Mouse (Mus musculus) spleen, postnatal 10 days (tissue): ENCODE measurements around the gene Herc4.

Experiments used
- DNase-seq, 2 experiments: peaks; one replicate each; pipeline ENCODE4 v3.0.0; 2021 to 2022; ENCODE audit warnings: low spot score in 2 of 2

The Herc4 gene

DNA sequence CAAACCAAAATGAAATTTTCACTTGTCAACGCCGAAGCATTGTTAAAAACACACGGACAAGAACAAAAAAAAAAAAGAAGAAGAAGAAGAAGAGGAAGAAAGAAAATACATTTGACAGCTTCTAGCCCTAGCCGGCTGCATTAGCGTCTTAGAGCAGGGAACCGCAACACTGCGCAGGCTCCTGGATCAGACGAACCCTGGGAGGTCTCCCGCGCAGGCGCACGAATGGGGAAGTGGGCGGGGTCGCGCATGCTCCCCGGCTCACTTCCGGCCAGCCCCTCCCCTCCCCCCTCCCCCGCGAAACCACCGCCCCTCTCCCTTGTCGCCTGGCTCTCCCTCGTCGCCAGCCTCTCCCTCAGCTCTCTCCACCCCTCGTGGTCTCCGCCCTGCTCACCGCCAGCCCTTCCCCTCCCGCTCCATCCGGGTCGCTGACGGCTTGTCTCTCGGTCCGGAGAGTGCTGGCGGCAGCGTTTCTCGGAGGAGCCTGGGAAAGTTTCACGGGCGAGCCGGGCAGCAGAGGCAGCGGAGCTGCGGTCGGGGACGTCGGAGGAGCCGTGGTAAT lies at the start of gene Herc4:
Gene Herc4, plus strand, starts transcription at position 318 of the 562 bp plus-strand sequence.
- peak; percentile 94 to 97 for DNase-seq

GRCm38 (mm10) chr10:63199008-63199407 lies 44.6 kb upstream of the Herc4 start:
- DNase-seq: no peak

- no peak for DNase-seq
Observed at GRCm38 (mm10) chr10:63201534-63201933, 42.1 kb upstream of the Herc4 start.

GRCm38 (mm10) chr10:63203002-63203401 lies 40.6 kb upstream of the Herc4 start:
- no peak for DNase-seq

DNA sequence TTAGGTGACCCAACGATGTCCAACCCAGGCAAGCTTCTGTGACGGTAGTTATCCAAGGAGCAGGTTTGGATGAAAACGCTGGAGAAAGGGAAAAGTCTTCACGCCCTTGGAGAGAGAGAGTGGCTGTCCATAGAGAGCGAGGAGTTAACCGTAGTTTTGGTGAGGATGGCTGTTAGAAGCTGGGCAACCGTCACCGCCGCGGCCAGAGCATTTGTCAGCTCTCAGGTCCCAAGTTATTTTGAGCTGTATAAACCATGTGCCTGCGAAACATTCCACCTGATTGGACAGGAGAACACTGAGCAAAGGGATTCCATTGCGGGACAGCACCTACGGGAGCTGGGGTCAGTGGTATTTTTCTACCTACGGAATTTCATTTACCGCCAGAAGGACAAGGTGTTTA lies 39.9 kb upstream of the Herc4 start, which contains the start of gene Mypn:
Gene Mypn, minus strand, starts transcription at position 225 of the 400 bp plus-strand sequence.
- DNase-seq: no peak

DNA sequence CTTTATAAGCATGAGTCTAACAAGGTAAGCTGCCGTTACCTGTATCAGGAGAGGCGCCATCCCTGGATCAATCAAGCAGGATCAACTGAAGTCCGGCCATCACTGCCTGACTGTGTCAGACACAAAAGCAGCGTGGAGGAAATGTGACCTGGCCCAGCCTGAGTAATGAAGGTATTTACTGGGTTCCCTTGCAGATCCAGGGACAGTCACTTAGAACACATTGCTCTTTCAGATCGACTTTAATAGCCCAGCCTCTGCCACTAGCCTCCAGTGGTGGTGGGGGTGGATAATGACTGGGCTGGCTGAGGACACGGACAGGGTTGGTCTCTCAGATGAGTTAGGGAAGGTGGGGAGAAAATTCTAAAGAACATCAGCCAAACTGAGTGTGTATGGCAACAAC lies 34.7 kb upstream of the Herc4 start:
- no peak for DNase-seq

DNA sequence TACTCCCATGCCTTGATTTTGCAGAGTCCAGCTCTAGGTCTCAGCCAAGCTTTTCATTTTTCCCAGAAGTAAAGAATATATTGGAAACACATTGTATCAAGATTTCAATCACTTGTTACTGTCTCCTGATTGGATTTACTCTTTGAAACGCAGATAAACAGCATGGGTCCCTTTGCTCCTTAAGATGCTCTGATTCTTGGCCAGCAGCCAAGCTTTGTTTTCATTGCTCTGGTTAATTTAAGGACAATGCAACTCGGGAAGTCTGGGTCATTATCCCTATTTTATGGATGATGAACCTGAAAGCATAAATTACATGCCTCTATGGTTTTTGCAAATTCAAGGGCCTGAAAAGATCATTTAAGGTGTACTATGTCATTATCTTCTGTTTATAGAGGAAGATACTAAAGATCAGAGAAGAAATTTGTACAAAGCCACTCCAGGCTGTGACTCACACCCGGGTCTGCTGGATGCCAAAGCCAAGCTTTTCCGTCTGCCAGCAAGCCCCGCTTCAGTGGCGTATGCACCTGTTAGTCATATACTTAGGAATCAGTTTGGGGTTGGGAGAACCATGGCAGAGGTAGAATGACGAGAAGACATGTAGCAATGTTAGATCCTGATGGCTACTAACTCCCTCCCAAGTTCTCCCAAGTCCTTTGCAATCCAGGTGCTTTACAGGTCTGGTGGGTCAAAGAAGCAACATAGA lies 22.4 kb upstream of the Herc4 start:
- no peak for DNase-seq

- DNase-seq: no peak
Observed at GRCm38 (mm10) chr10:63224341-63224740, 19.3 kb upstream of the Herc4 start.

DNA sequence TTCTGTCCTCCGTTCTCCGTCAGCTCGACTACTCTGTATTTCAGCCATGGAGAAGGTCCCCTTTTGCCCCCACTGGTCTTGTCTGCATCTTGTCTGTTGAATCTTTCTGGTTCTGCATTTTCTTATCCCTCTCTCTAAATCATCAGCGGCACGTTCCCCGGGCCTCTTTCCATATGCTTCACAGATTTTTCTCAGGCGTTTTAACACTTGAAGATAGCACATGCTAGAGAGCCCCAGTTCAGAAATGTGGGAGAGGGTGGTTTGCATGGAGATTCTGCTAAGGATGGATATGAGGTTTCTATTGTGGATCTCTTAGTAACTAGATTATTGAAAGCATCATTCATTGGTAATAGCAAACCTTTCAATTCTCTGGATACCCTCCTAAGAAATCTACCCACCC lies 13.3 kb upstream of the Herc4 start:
- no peak for DNase-seq

DNA sequence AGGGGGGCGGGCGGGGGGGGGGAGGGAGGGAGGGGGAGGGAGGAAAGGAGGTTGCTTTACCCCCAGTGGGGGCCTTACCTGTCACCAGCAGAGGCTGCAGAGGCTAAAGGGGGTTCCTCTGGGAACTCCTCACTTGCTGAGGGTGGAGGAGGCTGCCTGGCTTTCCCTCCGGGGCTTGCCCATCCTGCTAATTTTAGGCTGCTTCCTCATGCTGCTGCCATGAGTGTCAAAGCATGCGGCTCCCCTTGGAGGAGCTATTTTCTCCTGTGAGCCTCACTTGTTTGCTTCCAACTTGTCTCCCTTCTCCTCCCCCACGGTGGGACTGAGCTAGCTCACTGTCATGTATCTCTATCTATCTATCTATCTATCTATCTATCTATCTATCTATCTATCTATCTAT lies 12.8 kb upstream of the Herc4 start:
- no peak for DNase-seq

DNA sequence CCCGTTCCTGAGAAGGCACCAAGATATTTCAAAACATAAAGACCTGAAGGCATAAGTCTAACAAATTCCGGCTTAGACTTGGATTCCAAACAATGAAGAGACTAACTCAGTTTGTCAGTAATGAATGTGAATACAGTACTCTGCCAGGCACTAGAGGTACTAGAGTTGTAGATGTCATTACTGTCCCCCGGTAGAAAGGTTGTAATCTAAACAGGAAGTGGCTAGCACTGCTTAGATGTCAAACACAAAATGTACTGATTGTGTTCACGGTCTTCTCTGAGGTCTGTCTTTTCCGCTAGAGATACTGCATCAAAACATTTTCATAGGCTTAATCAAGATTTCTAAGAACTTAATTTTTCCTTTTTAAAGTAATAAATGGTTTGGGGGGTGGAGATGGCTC lies 12.0 kb upstream of the Herc4 start:
- DNase-seq: no peak

DNA sequence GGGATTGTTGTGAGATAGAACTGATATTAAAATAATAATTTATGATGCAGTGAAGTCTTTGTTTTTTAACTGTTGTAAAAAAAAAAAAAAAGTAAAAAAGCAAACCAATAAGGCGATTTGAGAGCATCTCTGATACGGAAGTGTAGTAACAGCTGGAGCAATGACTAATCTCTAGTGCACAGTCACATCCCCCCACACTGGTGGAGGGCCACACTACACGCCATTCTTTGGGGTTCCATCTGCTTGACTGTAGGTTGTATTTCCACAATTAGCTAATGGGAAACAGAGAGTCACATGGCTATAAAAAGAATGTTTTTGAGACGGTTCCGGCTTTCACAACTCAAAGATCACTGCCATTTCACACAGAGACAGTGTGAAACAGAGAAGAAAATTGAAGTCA lies 9.5 kb upstream of the Herc4 start:
- DNase-seq: no peak

DNA sequence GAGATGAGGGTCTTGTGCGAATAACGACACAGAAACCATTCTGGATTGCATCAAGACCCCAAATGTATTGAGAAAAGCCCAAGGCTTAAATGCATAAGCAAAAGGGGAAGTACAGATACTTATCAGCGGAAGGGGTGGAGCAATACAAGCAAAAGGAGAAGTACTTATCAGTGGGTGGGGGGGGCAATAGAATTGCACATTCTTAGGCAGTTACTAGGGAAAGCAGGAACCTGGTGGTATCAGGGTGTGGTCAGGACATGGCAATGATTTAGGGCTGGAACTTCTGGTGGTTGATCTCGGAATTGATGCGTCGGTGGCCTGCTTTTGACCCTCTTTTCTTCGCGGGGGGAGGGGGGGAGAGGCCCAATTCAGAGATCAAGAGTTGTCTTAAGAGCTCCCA lies 7.7 kb upstream of the Herc4 start:
- DNase-seq: no peak

DNA sequence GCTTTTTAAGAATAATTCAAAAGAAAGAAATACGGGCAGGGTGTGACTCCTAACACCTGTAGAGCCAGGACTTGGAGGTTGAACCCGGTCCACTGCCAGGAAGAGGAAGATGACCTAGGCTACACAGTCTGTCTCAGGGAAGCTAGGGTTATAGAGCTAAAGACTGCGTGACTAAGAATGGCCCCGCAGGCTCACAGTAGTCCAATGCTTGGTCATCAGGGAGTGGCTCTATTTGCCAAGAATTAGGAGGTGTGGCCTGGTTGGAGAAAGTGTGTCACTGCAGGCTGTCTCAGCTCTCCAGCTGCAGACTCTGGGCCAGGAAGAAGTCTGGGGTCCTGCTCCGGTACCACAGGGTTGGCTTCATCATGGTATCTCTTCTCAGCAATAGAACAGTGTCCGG lies 6.9 kb upstream of the Herc4 start:
- no peak for DNase-seq

DNA sequence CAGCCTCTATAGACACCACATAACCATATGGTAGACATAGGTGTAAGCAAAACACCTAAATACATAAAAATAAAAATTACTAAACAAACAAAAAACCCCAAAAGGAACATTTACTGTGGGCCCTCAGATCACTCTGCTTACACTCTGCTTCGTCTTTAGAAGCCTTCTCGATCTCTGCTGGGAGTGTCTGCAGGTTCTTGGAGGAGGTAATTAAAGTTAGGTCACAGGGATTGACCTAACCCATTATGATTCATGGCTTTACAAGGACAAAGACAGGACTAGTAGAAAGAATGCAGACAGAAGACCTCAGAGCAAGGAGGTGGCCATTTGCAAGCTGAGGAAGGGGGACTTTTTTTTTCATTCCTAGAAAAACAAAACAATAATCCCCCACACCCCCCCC lies 6.4 kb upstream of the Herc4 start:
- no peak for DNase-seq

GRCm38 (mm10) chr10:63238090-63238489 lies 5.5 kb upstream of the Herc4 start:
- no peak for DNase-seq

- DNase-seq: no peak
Observed at GRCm38 (mm10) chr10:63239848-63240247, 3.8 kb upstream of the Herc4 start.

- DNase-seq: no peak
Observed at GRCm38 (mm10) chr10:63240868-63241271, 2.7 kb upstream of the Herc4 start.

DNA sequence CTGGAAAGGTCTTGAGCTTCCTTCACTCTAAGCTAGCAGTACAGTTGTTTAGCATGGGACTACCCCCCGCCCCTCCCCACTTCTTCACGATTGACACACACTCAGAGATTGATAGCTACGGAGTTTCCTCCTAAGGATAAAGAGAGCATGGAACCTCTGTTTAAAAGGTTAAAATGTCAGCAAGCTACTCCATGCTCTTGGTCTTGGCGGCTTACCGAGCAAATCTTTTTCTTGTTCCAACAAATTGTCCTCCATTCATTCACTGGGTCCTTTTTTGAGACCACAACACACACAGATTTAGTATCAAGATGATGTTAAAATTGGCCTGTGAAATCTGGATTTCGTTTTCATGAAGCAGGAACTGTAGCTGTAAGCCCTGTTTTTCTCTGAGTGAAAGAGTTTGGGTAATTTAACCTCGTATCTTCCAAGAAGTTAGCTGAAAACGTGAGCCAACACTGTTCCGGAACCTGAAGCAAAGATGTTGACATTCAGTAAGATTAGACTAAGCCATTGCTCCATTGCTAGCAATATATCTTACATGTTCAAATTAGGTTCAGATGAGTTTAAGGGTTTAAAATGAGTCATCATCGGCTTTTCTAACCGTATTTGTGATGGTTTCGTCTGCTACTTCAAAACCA lies 693 bp upstream of the Herc4 start:
- DNase-seq: no peak

DNA sequence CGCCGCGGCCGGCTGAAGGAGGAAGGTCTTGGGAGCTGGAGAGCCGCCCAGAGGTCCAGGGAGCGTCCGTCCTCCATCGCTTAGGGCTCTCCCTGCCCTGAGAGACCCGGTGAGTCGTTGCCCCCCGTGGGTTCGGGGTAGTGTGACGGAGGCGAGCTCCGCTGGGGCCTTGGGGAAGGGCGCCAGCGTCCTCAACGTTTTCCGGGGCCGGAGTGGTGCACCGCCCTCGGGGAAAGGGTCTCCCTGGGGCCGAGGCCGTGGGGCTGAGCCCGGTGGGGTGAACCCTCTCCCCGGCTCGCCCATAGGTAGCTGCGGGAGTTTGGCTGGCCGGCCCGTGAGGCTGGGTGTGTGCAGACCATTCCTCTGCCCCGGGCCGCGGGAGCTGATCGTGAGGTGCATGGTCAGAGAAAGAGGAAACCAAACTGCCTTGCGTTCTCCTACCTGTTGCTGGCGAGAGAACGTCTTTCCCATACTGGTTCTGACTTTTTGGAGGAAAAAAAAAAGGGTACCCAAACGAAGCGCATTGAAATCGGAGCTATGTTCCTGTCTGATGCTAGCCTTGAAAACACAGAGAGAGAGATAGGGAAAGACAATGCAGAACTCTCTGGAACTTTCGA lies 553 bp downstream of the Herc4 start:
- DNase-seq: no peak

- DNase-seq: peak; percentile 23 to 55
Observed at GRCm38 (mm10) chr10:63244746-63245145, 1.1 kb downstream of the Herc4 start.

DNA sequence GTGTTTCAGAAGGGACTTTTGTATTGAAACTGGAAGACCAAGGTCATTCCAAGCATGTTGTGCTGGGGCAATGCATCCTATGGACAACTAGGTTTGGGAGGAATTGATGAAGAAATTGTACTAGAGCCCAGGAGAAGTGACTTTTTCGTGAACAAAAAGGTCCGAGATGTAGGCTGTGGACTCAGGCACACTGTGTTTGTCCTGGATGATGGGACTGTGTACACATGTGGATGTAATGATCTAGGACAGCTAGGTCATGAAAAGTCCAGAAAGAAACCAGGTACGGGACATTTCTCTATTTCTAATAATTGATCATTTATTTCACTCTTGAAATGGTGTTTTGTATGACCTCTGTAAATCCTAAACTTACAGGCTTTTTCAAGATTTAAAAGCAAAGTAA lies 2.2 kb downstream of the Herc4 start:
- DNase-seq: no peak

DNA sequence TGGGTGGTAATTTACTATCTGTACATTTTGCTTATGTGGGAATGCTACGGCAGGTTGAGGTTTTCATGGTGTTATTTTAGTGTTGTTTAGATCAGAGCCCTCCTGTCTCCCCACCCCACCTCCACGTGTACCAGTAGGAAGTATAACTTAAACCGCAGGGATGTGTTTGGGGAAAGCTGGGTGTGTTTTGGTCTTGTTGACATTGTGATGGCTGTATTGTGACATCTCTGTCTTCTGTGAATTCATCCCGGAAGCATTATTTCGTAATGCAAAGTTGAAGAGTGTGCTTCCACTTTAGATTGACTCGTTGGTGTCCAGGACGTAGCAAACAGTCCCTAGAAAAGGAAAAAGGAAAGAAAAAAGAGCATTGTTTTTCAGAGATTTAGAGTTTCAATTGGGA lies 3.8 kb downstream of the Herc4 start:
- DNase-seq: no peak
